Comparison of ENCODE assay signal across 12 mouse cellular contexts in the genomic region with DNA sequence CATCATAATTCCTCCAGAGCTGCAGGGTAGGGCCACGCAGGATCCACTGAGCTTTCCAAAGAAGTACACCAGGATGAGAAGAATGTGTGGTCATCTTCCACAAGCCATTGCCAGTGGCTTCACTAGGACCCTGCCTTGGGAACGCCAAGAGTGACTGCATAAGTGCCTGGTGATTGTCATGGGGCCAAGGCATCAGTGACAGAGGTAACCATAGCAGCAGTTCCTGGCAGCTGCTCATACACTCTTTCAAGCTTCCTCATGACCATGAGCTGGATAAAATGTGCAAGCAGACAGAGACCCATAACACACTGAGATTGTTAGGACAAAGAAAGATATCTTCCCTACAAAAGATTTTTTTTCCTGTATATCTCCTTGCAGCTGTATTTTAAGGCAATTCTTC. TPM values are rescaled to one million over a fixed set of nuclear protein-coding genes. Genes with fewer than 3 reads are reported as not detected.
DNase-seq lines count a peak whose midpoint lies in the region; ATAC-seq and TF ChIP-seq lines count a peak whose summit lies in the region.
"Had no signal": no experiment of that assay in that cellular context is flagged by ENCODE, and none has a peak within 500 bp of the region (broad histone marks: within the 10 kb centered on the region; RNA-seq: fewer than 3 reads in every experiment).

No protein-coding gene starts in this region.

- no peak overlapping the region for H3K4me3 ChIP-seq in heart, embryonic 10.5 days
- H3K4me3 ChIP-seq in heart, postnatal 0 days (ENCODE audit: low read depth, low read length), result no peak overlapping the region
- no peak overlapping the region for H3K4me3 ChIP-seq in midbrain, postnatal 0 days (ENCODE audit: low read depth, low read length)
- H3K4me3 ChIP-seq in hindbrain, embryonic 14.5 days (replicated peaks; ENCODE audit: low read length), result no peak overlapping the region
- H3K4me3 ChIP-seq: heart, embryonic 13.5 days had no signal

- 0 out of 2 replicates have a peak, but pooled peaks cover under 1% of the 10 kb centered on the region for H3K27me3 ChIP-seq in heart, embryonic 10.5 days (ENCODE audit: insufficient read depth, poor library complexity, severe bottlenecking)
- H3K27me3 ChIP-seq in heart, postnatal 0 days (ENCODE audit: control insufficient read depth, insufficient read depth, low read length), result no peaks in the 10 kb centered on the region
- H3K27me3 ChIP-seq in midbrain, postnatal 0 days (ENCODE audit: insufficient read depth, low read length), result no peaks in the 10 kb centered on the region
- no peaks in the 10 kb centered on the region for H3K27me3 ChIP-seq in hindbrain, embryonic 14.5 days (ENCODE audit: control insufficient read depth, insufficient read depth, low read length)
- H3K27me3 ChIP-seq: heart, embryonic 13.5 days had no signal

- H3K36me3 ChIP-seq in heart, embryonic 10.5 days, result no peaks in the 10 kb centered on the region
- no peaks in the 10 kb centered on the region for H3K36me3 ChIP-seq in heart, postnatal 0 days (replicated peaks; ENCODE audit: control insufficient read depth, insufficient read depth, low read length)
- H3K36me3 ChIP-seq in midbrain, postnatal 0 days (ENCODE audit: insufficient read depth, low read length), result no peaks in the 10 kb centered on the region
- H3K36me3 ChIP-seq in hindbrain, embryonic 14.5 days (replicated peaks; ENCODE audit: control insufficient read depth, insufficient read depth), result no peaks in the 10 kb centered on the region
- H3K36me3 ChIP-seq: heart, embryonic 13.5 days had no signal

- no peak overlapping the region for H3K27ac ChIP-seq in heart, embryonic 10.5 days
- H3K27ac ChIP-seq in heart, postnatal 0 days (ENCODE audit: low read depth), result no peak overlapping the region
- no peak overlapping the region for H3K27ac ChIP-seq in midbrain, postnatal 0 days (ENCODE audit: low read depth, low read length)
- no peak overlapping the region for H3K27ac ChIP-seq in hindbrain, embryonic 14.5 days
- H3K27ac ChIP-seq: heart, embryonic 13.5 days; liver, embryonic 14.5 days had no signal

- H3K9me3 ChIP-seq in heart, embryonic 10.5 days, result no peaks in the 10 kb centered on the region
- no peaks in the 10 kb centered on the region for H3K9me3 ChIP-seq in heart, postnatal 0 days (replicated peaks; ENCODE audit: control insufficient read depth, low read length)
- H3K9me3 ChIP-seq in midbrain, postnatal 0 days (ENCODE audit: low read length), result no peaks in the 10 kb centered on the region
- H3K9me3 ChIP-seq in hindbrain, embryonic 14.5 days (ENCODE audit: control insufficient read depth, low read length), result no peaks in the 10 kb centered on the region
- H3K9me3 ChIP-seq: heart, embryonic 13.5 days had no signal

- no peak overlapping the region for H3K9ac ChIP-seq in heart, postnatal 0 days (replicated peaks; ENCODE audit: low read depth, low read length)
- H3K9ac ChIP-seq in midbrain, postnatal 0 days (replicated peaks; ENCODE audit: low read length, poor library complexity, severe bottlenecking), result no peak overlapping the region
- H3K9ac ChIP-seq in hindbrain, embryonic 14.5 days, result no peak overlapping the region
- H3K9ac ChIP-seq: heart, embryonic 13.5 days; liver, embryonic 14.5 days had no signal

- no peak overlapping the region for H3K4me2 ChIP-seq in heart, postnatal 0 days (ENCODE audit: low read depth, low read length)
- no peak overlapping the region for H3K4me2 ChIP-seq in midbrain, postnatal 0 days (ENCODE audit: low read depth, low read length, poor library complexity, severe bottlenecking)
- H3K4me2 ChIP-seq in hindbrain, embryonic 14.5 days (replicated peaks), result no peak overlapping the region
- H3K4me2 ChIP-seq: heart, embryonic 13.5 days had no signal

- peak; percentile 84 for ATAC-seq in heart, postnatal 0 days (ENCODE audit: insufficient read depth, low read depth)
- ATAC-seq in midbrain, postnatal 0 days (ENCODE audit: low FRiP score), result peak; percentile 58; the same call in 1 of the 2 replicates
- ATAC-seq in hindbrain, embryonic 14.5 days (ENCODE audit: low FRiP score), result no peak; the same call in 1 of the 2 replicates

- DNase-seq in heart, adult 18-20 months, result peak; percentile 72 to 75
- DNase-seq in heart, embryonic 10.5 days (ENCODE audit: low spot score), result no peak
- peak; percentile 40 for DNase-seq in right cerebral cortex, postnatal 4 days
- DNase-seq in right cerebral cortex, postnatal 25 days, result no peak
- peak; percentile 80 for DNase-seq in heart, postnatal 0 days (ENCODE audit: low spot score)
- peak; percentile 86 for DNase-seq in midbrain, postnatal 0 days (ENCODE audit: low spot score)
- no peak for DNase-seq in c-Kit-positive CD71-positive TER-119-positive erythroid progenitor cells, embryonic 14.5 days (ENCODE audit: low spot score)
- no peak for DNase-seq in hindbrain, embryonic 14.5 days (ENCODE audit: low spot score)
- DNase-seq: thymus, postnatal 4 days had no signal

- no peak for TF ChIP-seq CTCF in heart, postnatal 0 days (IDR thresholded peaks at IDR 0.05; ENCODE audit: low read depth)
- TF ChIP-seq CTCF in midbrain, postnatal 0 days (IDR thresholded peaks at IDR 0.05), result no peak

- no peaks in the 10 kb centered on the region for H3K4me1 ChIP-seq in heart, embryonic 10.5 days
- H3K4me1 ChIP-seq in heart, postnatal 0 days (ENCODE audit: control insufficient read depth, insufficient read depth), result peaks cover 7% of the 10 kb centered on the region; the same call in 1 of the 2 replicates
- H3K4me1 ChIP-seq in midbrain, postnatal 0 days (ENCODE audit: insufficient read depth, low read length), result no peaks in the 10 kb centered on the region
- peaks cover 3% of the 10 kb centered on the region; the same call in 1 of the 2 replicates for H3K4me1 ChIP-seq in hindbrain, embryonic 14.5 days (replicated peaks; ENCODE audit: control insufficient read depth, insufficient read depth, low read length)

- 52% methylated on average over 2 of the region's 2 CpGs for WGBS in heart, embryonic 10.5 days
- WGBS in heart, postnatal 0 days, result 43% methylated on average over 2 of the region's 2 CpGs
- 56% methylated on average over 2 of the region's 2 CpGs for WGBS in midbrain, postnatal 0 days
- 64% methylated on average over 2 of the region's 2 CpGs for WGBS in hindbrain, embryonic 14.5 days

- no peak for TF ChIP-seq EP300 in heart, postnatal 0 days (IDR thresholded peaks at IDR 0.05; ENCODE audit: low read depth)

RNA-seq across cellular contexts. Expression of gene Gstm1, which starts 7.5 kb away (rescaled TPM):
- total RNA-seq in heart, adult 18-20 months (2021), result 100 to 1,000 TPM; 296 to 418 TPM
- 30.1 and 62.2 TPM in 2 replicates for polyA plus RNA-seq in heart, embryonic 10.5 days (2016; fragmentation: Nextera tagmentation; extraction: Ambion mirVana)
- total RNA-seq in heart, postnatal 0 days (2014; rRNA removed; ENCODE audit: low replicate concordance), result 99.4 and 111 TPM in 2 replicates
- 132 and 136 TPM in 2 replicates for polyA plus RNA-seq in heart, postnatal 0 days (2015; fragmentation: Nextera tagmentation; extraction: Ambion mirVana)
- 105 and 142 TPM in 2 replicates for total RNA-seq in midbrain, postnatal 0 days (2014; rRNA removed)
- 293 and 371 TPM in 2 replicates for polyA plus RNA-seq in midbrain, postnatal 0 days (2015; fragmentation: Nextera tagmentation; extraction: Ambion mirVana)
- polyA plus RNA-seq in hindbrain, embryonic 14.5 days (2014; fragmentation: Nextera tagmentation; extraction: Ambion mirVana), result 92.3 and 106 TPM in 2 replicates

RNA-seq across cellular contexts. Expression of gene Gstm2, which starts 24.0 kb away (rescaled TPM):
- total RNA-seq in heart, adult 18-20 months (2021), result 100 to 1,000 TPM; 204 to 244 TPM
- polyA plus RNA-seq in heart, embryonic 10.5 days (2016; fragmentation: Nextera tagmentation; extraction: Ambion mirVana), result 46.9 and 47.2 TPM in 2 replicates
- total RNA-seq in heart, postnatal 0 days (2014; rRNA removed; ENCODE audit: low replicate concordance), result 69.6 and 95.4 TPM in 2 replicates
- polyA plus RNA-seq in heart, postnatal 0 days (2015; fragmentation: Nextera tagmentation; extraction: Ambion mirVana), result 94.2 and 97.9 TPM in 2 replicates
- 8.5 and 10.2 TPM in 2 replicates for total RNA-seq in midbrain, postnatal 0 days (2014; rRNA removed)
- polyA plus RNA-seq in midbrain, postnatal 0 days (2015; fragmentation: Nextera tagmentation; extraction: Ambion mirVana), result 13.0 and 14.8 TPM in 2 replicates
- polyA plus RNA-seq in hindbrain, embryonic 14.5 days (2014; fragmentation: Nextera tagmentation; extraction: Ambion mirVana), result 7.9 and 8.4 TPM in 2 replicates

RNA-seq across cellular contexts. Expression of gene Gstm4, which starts 34.4 kb away (rescaled TPM):
- total RNA-seq in heart, adult 18-20 months (2021), result 10 to 100 TPM; 12.8 to 15.6 TPM
- 16.9 and 21.1 TPM in 2 replicates for polyA plus RNA-seq in heart, embryonic 10.5 days (2016; fragmentation: Nextera tagmentation; extraction: Ambion mirVana)
- 3.6 and 10.9 TPM in 2 replicates for total RNA-seq in heart, postnatal 0 days (2014; rRNA removed; ENCODE audit: low replicate concordance)
- 17.6 and 17.9 TPM in 2 replicates for polyA plus RNA-seq in heart, postnatal 0 days (2015; fragmentation: Nextera tagmentation; extraction: Ambion mirVana)
- total RNA-seq in midbrain, postnatal 0 days (2014; rRNA removed), result 4.1 and 4.5 TPM in 2 replicates
- 25.6 and 25.9 TPM in 2 replicates for polyA plus RNA-seq in midbrain, postnatal 0 days (2015; fragmentation: Nextera tagmentation; extraction: Ambion mirVana)
- polyA plus RNA-seq in hindbrain, embryonic 14.5 days (2014; fragmentation: Nextera tagmentation; extraction: Ambion mirVana), result 17.5 and 19.1 TPM in 2 replicates

RNA-seq across cellular contexts. Expression of gene Gstm3, which starts 41.2 kb away (rescaled TPM):
- total RNA-seq in heart, adult 18-20 months (2021), result not detected
- 1.2 TPM in 1 of 2 replicates, not detected in the other for polyA plus RNA-seq in heart, embryonic 10.5 days (2016; fragmentation: Nextera tagmentation; extraction: Ambion mirVana)
- not detected in 2 replicates for total RNA-seq in heart, postnatal 0 days (2014; rRNA removed; ENCODE audit: low replicate concordance)
- polyA plus RNA-seq in heart, postnatal 0 days (2015; fragmentation: Nextera tagmentation; extraction: Ambion mirVana), result not detected in 2 replicates
- not detected in 2 replicates for total RNA-seq in midbrain, postnatal 0 days (2014; rRNA removed)
- polyA plus RNA-seq in midbrain, postnatal 0 days (2015; fragmentation: Nextera tagmentation; extraction: Ambion mirVana), result not detected in 2 replicates
- polyA plus RNA-seq in hindbrain, embryonic 14.5 days (2014; fragmentation: Nextera tagmentation; extraction: Ambion mirVana), result not detected in 2 replicates
- polyA plus RNA-seq: embryonic facial prominence, embryonic 11.5 days; heart, embryonic 13.5 days had no signal

Comparison
In these comparisons a context has a peak if more than half of its experiments do, and no peak if none do; other contexts are left out.
1. DNase-seq: peak in heart, adult 18-20 months (2 of 2), right cerebral cortex, postnatal 4 days (single experiment), heart, postnatal 0 days (single experiment) and midbrain, postnatal 0 days (single experiment); none in heart, embryonic 10.5 days (single experiment), right cerebral cortex, postnatal 25 days (single experiment), c-Kit-positive CD71-positive TER-119-positive erythroid progenitor cells, embryonic 14.5 days (single experiment) and hindbrain, embryonic 14.5 days (single experiment).